Mouse (Mus musculus) MEL-GATA-1-ER (cell line): ENCODE measurements around the gene Mfsd4b1.

Source experiments
- DNase-seq: peaks from one replicate; pipeline ENCODE4 v3.0.0-alpha.2; 2012; ENCODE audit warnings: low read depth; ENCODE audit errors: extremely low read depth

The Mfsd4b1 gene

GRCm38 (mm10) chr10:40024554-40025428, at the start of gene Mfsd4b1:
TSS of gene Mfsd4b1 (minus strand) at chr10:40025268.
- DNase-seq, result no peak

- peak; percentile 59 for DNase-seq
These were observed 48.5 kb upstream of the Mfsd4b1 start for GRCm38 (mm10) chr10:40073608-40074007.

GRCm38 (mm10) chr10:40070684-40071083, 45.6 kb upstream of the Mfsd4b1 start:
- no peak for DNase-seq

GRCm38 (mm10) chr10:40069270-40069669, 44.2 kb upstream of the Mfsd4b1 start:
- DNase-seq, result no peak

GRCm38 (mm10) chr10:40068595-40068994, 43.5 kb upstream of the Mfsd4b1 start:
- DNase-seq, result no peak

- no peak for DNase-seq
These were observed 42.5 kb upstream of the Mfsd4b1 start for GRCm38 (mm10) chr10:40067529-40067928.

GRCm38 (mm10) chr10:40067071-40067470, 42.0 kb upstream of the Mfsd4b1 start:
- no peak for DNase-seq

- DNase-seq, result no peak
These were observed 40.3 kb upstream of the Mfsd4b1 start for GRCm38 (mm10) chr10:40065357-40065756.

- DNase-seq, result no peak
These were observed 38.3 kb upstream of the Mfsd4b1 start for GRCm38 (mm10) chr10:40063291-40063890.

- no peak for DNase-seq
These were observed 37.7 kb upstream of the Mfsd4b1 start for GRCm38 (mm10) chr10:40062812-40063211.

- DNase-seq, result no peak
These were observed 36.9 kb upstream of the Mfsd4b1 start for GRCm38 (mm10) chr10:40061926-40062325.

GRCm38 (mm10) chr10:40058786-40059120, 33.7 kb upstream of the Mfsd4b1 start:
- no peak for DNase-seq

GRCm38 (mm10) chr10:40058062-40058785, 33.2 kb upstream of the Mfsd4b1 start:
- no peak for DNase-seq

- no peak for DNase-seq
These were observed 32.5 kb upstream of the Mfsd4b1 start for GRCm38 (mm10) chr10:40057615-40058014.

- DNase-seq, result no peak
These were observed 29.4 kb upstream of the Mfsd4b1 start for GRCm38 (mm10) chr10:40054455-40054854.

GRCm38 (mm10) chr10:40053896-40054295, 28.8 kb upstream of the Mfsd4b1 start:
- DNase-seq, result no peak

- DNase-seq, result peak; percentile 11
These were observed 28.3 kb upstream of the Mfsd4b1 start for GRCm38 (mm10) chr10:40053257-40053895.

GRCm38 (mm10) chr10:40051997-40052396, 26.9 kb upstream of the Mfsd4b1 start:
- DNase-seq, result no peak

- no peak for DNase-seq
These were observed 25.7 kb upstream of the Mfsd4b1 start for GRCm38 (mm10) chr10:40050763-40051162.

GRCm38 (mm10) chr10:40041339-40041738, 16.3 kb upstream of the Mfsd4b1 start:
- no peak for DNase-seq

- no peak for DNase-seq
These were observed 11.9 kb upstream of the Mfsd4b1 start for GRCm38 (mm10) chr10:40036686-40037560.
